7 mouse cellular contexts compared by ENCODE assay signal in genomic region chr5:89882091-89882734, GRCm38 (mm10). TPM values are rescaled to one million over a fixed set of nuclear protein-coding genes. Genes with fewer than 3 reads are reported as not detected.
DNase-seq lines count a peak whose midpoint lies in the region; ATAC-seq and TF ChIP-seq lines count a peak whose summit lies in the region.

No protein-coding gene starts in this region.

- no peak for TF ChIP-seq CTCF in embryonic fibroblast, embryonic 13.5 days (IDR thresholded peaks at IDR 0.05; ENCODE audit: borderline replicate concordance, insufficient read depth, low read length)

- no peaks in the 10 kb centered on the region for H3K27me3 ChIP-seq in heart, embryonic 11.5 days (ENCODE audit: control insufficient read depth, insufficient read depth, low read length)
- no peaks in the 10 kb centered on the region for H3K27me3 ChIP-seq in limb, embryonic 14.5 days (ENCODE audit: control insufficient read depth, insufficient read depth, low read length)
- 0 out of 2 replicates have a peak, but pooled peaks cover 4% of the 10 kb centered on the region for H3K27me3 ChIP-seq in midbrain, embryonic 15.5 days (replicated peaks)

- no peaks in the 10 kb centered on the region for H3K9me3 ChIP-seq in heart, embryonic 11.5 days (replicated peaks; ENCODE audit: control insufficient read depth, low read length)
- H3K9me3 ChIP-seq in limb, embryonic 14.5 days (ENCODE audit: control insufficient read depth, low read length), result no peaks in the 10 kb centered on the region
- no peaks in the 10 kb centered on the region for H3K9me3 ChIP-seq in midbrain, embryonic 15.5 days

- peak overlapping the region; percentile 65 for H3K4me3 ChIP-seq in brown adipose tissue, adult 24 weeks (ENCODE audit: insufficient read depth, low read depth, low read length)
- H3K4me3 ChIP-seq in embryonic fibroblast, embryonic 13.5 days (ENCODE audit: insufficient read depth, low read length), result peak overlapping the region; percentile 49
- H3K4me3 ChIP-seq in heart, embryonic 11.5 days (ENCODE audit: low read depth, low read length), result peak overlapping the region; percentile 75
- H3K4me3 ChIP-seq in limb, embryonic 14.5 days (replicated peaks; ENCODE audit: low read length), result peak overlapping the region; percentile 73
- peak overlapping the region; percentile 55 for H3K4me3 ChIP-seq in midbrain, embryonic 15.5 days

- DNase-seq in kidney, adult 9 months, result peak; percentile 64
- peak; percentile 61 for DNase-seq in limb, embryonic 14.5 days (ENCODE audit: low spot score)
- DNase-seq in spleen, postnatal 36 days (ENCODE audit: low spot score in 2 of 2), result peak; percentile 26 to 27

- no peak for TF ChIP-seq POLR2A in embryonic fibroblast, embryonic 13.5 days (IDR thresholded peaks at IDR 0.05; ENCODE audit: low read depth, low read length)
- TF ChIP-seq POLR2A in limb, embryonic 14.5 days (IDR thresholded peaks at IDR 0.05; ENCODE audit: borderline replicate concordance, extremely low read depth, insufficient read depth, insufficient read length), result no peak

- peak; percentile 77 for ATAC-seq in heart, embryonic 11.5 days (replicated peaks; ENCODE audit: insufficient number of reproducible peaks, low FRiP score, low TSS enrichment)
- ATAC-seq in limb, embryonic 14.5 days (ENCODE audit: low FRiP score, low read depth), result peak; percentile 74
- peak; percentile 65 for ATAC-seq in midbrain, embryonic 15.5 days (replicated peaks)

- H3K27ac ChIP-seq in brown adipose tissue, adult 24 weeks (replicated peaks; ENCODE audit: low read depth, low read length), result no peak overlapping the region
- no peak overlapping the region for H3K27ac ChIP-seq in embryonic fibroblast, embryonic 13.5 days (ENCODE audit: insufficient read depth, low read length)
- no peak overlapping the region for H3K27ac ChIP-seq in heart, embryonic 11.5 days (ENCODE audit: low read depth, low read length)
- peak overlapping the region; percentile 21; the same call in 1 of the 2 replicates for H3K27ac ChIP-seq in limb, embryonic 14.5 days (replicated peaks; ENCODE audit: low read depth, low read length)
- H3K27ac ChIP-seq in midbrain, embryonic 15.5 days, result no peak overlapping the region

- H3K4me1 ChIP-seq in brown adipose tissue, adult 24 weeks (ENCODE audit: control insufficient read depth, insufficient read depth, insufficient read length, low read length), result no peaks in the 10 kb centered on the region
- no peaks in the 10 kb centered on the region for H3K4me1 ChIP-seq in embryonic fibroblast, embryonic 13.5 days (ENCODE audit: control insufficient read depth, insufficient read depth, low read length)
- no peaks in the 10 kb centered on the region for H3K4me1 ChIP-seq in heart, embryonic 11.5 days (ENCODE audit: control insufficient read depth, insufficient read depth, low read length)
- peaks cover 4% of the 10 kb centered on the region; the same call in 1 of the 2 replicates for H3K4me1 ChIP-seq in limb, embryonic 14.5 days (ENCODE audit: control insufficient read depth, insufficient read depth, low read length)
- H3K4me1 ChIP-seq in midbrain, embryonic 15.5 days, result peaks cover 8% of the 10 kb centered on the region

- under 1% methylated on average over 35 of the region's 35 CpGs for WGBS in heart, embryonic 11.5 days (ENCODE audit: insufficient replicate concordance)
- WGBS in limb, embryonic 14.5 days, result under 1% methylated on average over 27 of the region's 35 CpGs
- under 1% methylated on average over 35 of the region's 35 CpGs for WGBS in midbrain, embryonic 15.5 days

- peak overlapping the region; percentile 100 for H3K4me2 ChIP-seq in heart, embryonic 11.5 days
- peak overlapping the region; percentile 98 for H3K4me2 ChIP-seq in limb, embryonic 14.5 days (replicated peaks; ENCODE audit: low read depth, low read length, severe bottlenecking)
- H3K4me2 ChIP-seq in midbrain, embryonic 15.5 days, result peak overlapping the region; percentile 100

- H3K36me3 ChIP-seq in heart, embryonic 11.5 days (ENCODE audit: control insufficient read depth, insufficient read depth, low read length), result no peaks in the 10 kb centered on the region
- H3K36me3 ChIP-seq in limb, embryonic 14.5 days (ENCODE audit: control insufficient read depth, insufficient read depth, low read length), result no peaks in the 10 kb centered on the region
- no peaks in the 10 kb centered on the region for H3K36me3 ChIP-seq in midbrain, embryonic 15.5 days (replicated peaks)

- H3K9ac ChIP-seq in heart, embryonic 11.5 days (ENCODE audit: low read depth, low read length), result peak overlapping the region; percentile 67
- H3K9ac ChIP-seq in limb, embryonic 14.5 days (ENCODE audit: low read depth, low read length, severe bottlenecking), result peak overlapping the region; percentile 80
- peak overlapping the region; percentile 53 for H3K9ac ChIP-seq in midbrain, embryonic 15.5 days

RNA-seq across cellular contexts. Expression of gene Adamts3, which starts 0.9 kb away (rescaled TPM):
- 0.52 TPM in 1 of 2 replicates, not detected in the other for polyA plus RNA-seq in brown adipose tissue, adult 24 weeks (2012; ENCODE audit: insufficient read depth, insufficient read length, missing spikeins)
- polyA plus RNA-seq in embryonic fibroblast, embryonic 13.5 days (2011; ENCODE audit: insufficient read length, low read depth, missing spikeins), result 2.7 and 5.1 TPM in 2 replicates
- 4.1 and 4.7 TPM in 2 replicates for polyA plus RNA-seq in heart, embryonic 11.5 days (2014; fragmentation: Nextera tagmentation; extraction: Ambion mirVana)
- polyA plus RNA-seq in limb, embryonic 14.5 days (2012; rRNA removed), result 13.0 and 15.8 TPM in 2 replicates
- 9.5 and 10.8 TPM in 2 replicates for polyA plus RNA-seq in limb, embryonic 14.5 days (2014; fragmentation: Nextera tagmentation; extraction: Ambion mirVana)
- polyA plus RNA-seq in midbrain, embryonic 15.5 days (2015; fragmentation: Nextera tagmentation; extraction: Ambion mirVana), result 3.3 and 3.7 TPM in 2 replicates
